Mouse (Mus musculus) C2C12 (cell line): Measurements from ENCODE around the gene Adgra3.

Experiments used
- CEBPB ChIP-seq: IDR thresholded peaks from one replicate; pipeline ENCODE4 v1.6.1; 2011; ENCODE audit warnings: low read depth, mild to moderate bottlenecking, control low read depth, moderate library complexity
- CTCF ChIP-seq: IDR thresholded peaks from one replicate; pipeline ENCODE4 v1.5.1; 2011; ENCODE audit not compliant: control insufficient read depth, insufficient read depth, insufficient read length
- FOSL1 ChIP-seq: IDR thresholded peaks from one replicate; pipeline ENCODE4 v1.8.0; 2011; ENCODE audit warnings: mild to moderate bottlenecking, low read length; ENCODE audit not compliant: poor library complexity, insufficient read depth, severe bottlenecking
- MAX ChIP-seq: IDR thresholded peaks from one replicate; pipeline ENCODE4 v1.6.1; 2011; ENCODE audit warnings: mild to moderate bottlenecking, control low read depth
- MYOD1 ChIP-seq: IDR thresholded peaks from one replicate; pipeline ENCODE4 v1.6.1; 2011; ENCODE audit warnings: low read depth; ENCODE audit not compliant: control insufficient read depth, insufficient read length
- MYOG ChIP-seq: IDR thresholded peaks from one replicate; pipeline ENCODE4 v1.6.1; 2011; ENCODE audit not compliant: control insufficient read depth, insufficient read length; ENCODE audit errors: extremely low read depth
- USF1 ChIP-seq: IDR thresholded peaks from one replicate; pipeline ENCODE4 v1.6.1; 2011; ENCODE audit warnings: low read depth, mild to moderate bottlenecking, control low read depth, moderate library complexity

DNA sequence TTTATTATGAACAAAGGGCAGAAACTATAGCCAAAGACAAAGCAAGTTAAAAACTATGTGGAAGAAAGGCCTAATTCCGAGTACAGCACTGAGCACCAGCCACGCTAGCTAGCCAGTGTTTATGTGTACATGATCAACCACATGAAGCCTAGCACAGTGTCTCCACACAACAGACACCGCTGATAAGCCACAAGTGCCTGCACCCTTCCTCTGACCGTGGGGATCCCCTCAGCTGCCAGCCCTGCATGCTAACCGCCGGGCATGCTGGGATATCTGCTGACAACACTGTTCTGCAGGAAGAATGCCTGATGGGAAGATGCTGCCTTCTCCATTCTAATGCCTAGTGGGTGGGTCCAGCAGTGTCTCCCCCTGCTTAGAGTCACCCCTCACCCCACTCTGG, 34.7 kb downstream of the Adgra3 start:
- no peak for TF ChIP-seq CTCF
- TF ChIP-seq USF1: no peak
- TF ChIP-seq CEBPB: no peak
- TF ChIP-seq MYOG: no peak
- TF ChIP-seq MAX: no peak
- TF ChIP-seq FOSL1: no peak
- no peak for TF ChIP-seq MYOD1
